Comparison of ENCODE assay signal across 28 mouse cellular contexts in the genomic region with DNA sequence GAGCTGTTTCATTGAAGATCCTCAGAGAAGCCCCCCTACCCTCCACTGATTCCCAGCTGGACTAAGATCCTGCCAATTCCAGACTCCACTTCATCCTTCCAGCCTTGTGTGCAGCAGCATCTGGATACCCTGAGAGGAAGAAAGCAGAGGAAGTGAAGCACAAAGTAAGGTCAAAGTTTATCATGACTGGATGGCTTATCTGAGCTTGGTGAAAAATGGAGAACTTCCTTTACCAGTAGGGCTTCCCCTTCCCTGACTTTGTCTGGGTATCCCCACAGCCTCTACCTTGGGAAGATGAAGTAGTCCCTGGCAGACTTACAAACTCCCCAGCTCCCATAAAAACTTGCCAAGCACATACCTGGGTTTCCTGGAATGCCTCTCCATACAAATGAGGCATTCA. TPM values are rescaled to one million over a fixed set of nuclear protein-coding genes. Genes with fewer than 3 reads are reported as not detected.
DNase-seq lines count a peak whose midpoint lies in the region; ATAC-seq and TF ChIP-seq lines count a peak whose summit lies in the region.
"Had no signal": no experiment of that assay in that cellular context is flagged by ENCODE, and none has a peak within 500 bp of the region (broad histone marks: within the 10 kb centered on the region; RNA-seq: fewer than 3 reads in every experiment).

No protein-coding gene starts in this region.

- TF ChIP-seq CTCF in kidney, postnatal 0 days (IDR thresholded peaks at IDR 0.05; ENCODE audit: low read depth): no peak
- no peak for TF ChIP-seq CTCF in lung, embryonic 14.5 days (IDR thresholded peaks at IDR 0.05; ENCODE audit: low read depth)
- no peak for TF ChIP-seq CTCF in bone marrow, adult 2 months (IDR thresholded peaks at IDR 0.05; ENCODE audit: control insufficient read depth, insufficient read depth, low read length)

- H3K27ac ChIP-seq in kidney, postnatal 0 days: no peak overlapping the region
- H3K27ac ChIP-seq in lung, embryonic 14.5 days (ENCODE audit: low read depth): no peak overlapping the region
- H3K27ac ChIP-seq in bone marrow, adult 2 months (ENCODE audit: control insufficient read depth, insufficient read depth, low read depth, low read length, poor library complexity): peak overlapping the region; percentile 96; the same call in 1 of the 2 replicates
- H3K27ac ChIP-seq: embryonic facial prominence, embryonic 15.5 days; hindbrain, embryonic 15.5 days had no signal

- no peak for TF ChIP-seq POLR2A in bone marrow, adult 2 months (IDR thresholded peaks at IDR 0.05; ENCODE audit: borderline replicate concordance, control insufficient read depth, low read depth, low read length)

- no peaks in the 10 kb centered on the region for H3K27me3 ChIP-seq in kidney, postnatal 0 days (ENCODE audit: insufficient read depth, low read length)
- H3K27me3 ChIP-seq in lung, embryonic 14.5 days (ENCODE audit: insufficient read depth, low read length): no peaks in the 10 kb centered on the region
- H3K27me3 ChIP-seq: embryonic facial prominence, embryonic 15.5 days; hindbrain, embryonic 15.5 days had no signal

- no peak for ATAC-seq in kidney, postnatal 0 days (replicated peaks; ENCODE audit: low FRiP score, low read depth)
- 0 out of 2 replicates have a peak, but pooled peaks have one; percentile 17 for ATAC-seq in lung, embryonic 14.5 days (ENCODE audit: insufficient read depth)
- ATAC-seq: forebrain, embryonic 14.5 days had no signal

- H3K4me2 ChIP-seq in kidney, postnatal 0 days (ENCODE audit: low read length): no peak overlapping the region
- no peak overlapping the region for H3K4me2 ChIP-seq in lung, embryonic 14.5 days
- H3K4me2 ChIP-seq: embryonic facial prominence, embryonic 15.5 days; hindbrain, embryonic 15.5 days had no signal

- H3K4me1 ChIP-seq in kidney, postnatal 0 days (replicated peaks; ENCODE audit: insufficient read depth, low read length): no peaks in the 10 kb centered on the region
- no peaks in the 10 kb centered on the region for H3K4me1 ChIP-seq in lung, embryonic 14.5 days (ENCODE audit: insufficient read depth)
- H3K4me1 ChIP-seq in bone marrow, adult 2 months (ENCODE audit: control insufficient read depth, insufficient read depth, low read length): peaks cover 9% of the 10 kb centered on the region
- H3K4me1 ChIP-seq: embryonic facial prominence, embryonic 15.5 days; hindbrain, embryonic 15.5 days had no signal

- H3K36me3 ChIP-seq in kidney, postnatal 0 days (ENCODE audit: insufficient read depth, low read length): no peaks in the 10 kb centered on the region
- no peaks in the 10 kb centered on the region for H3K36me3 ChIP-seq in lung, embryonic 14.5 days (ENCODE audit: insufficient read depth)
- H3K36me3 ChIP-seq: embryonic facial prominence, embryonic 15.5 days; hindbrain, embryonic 15.5 days had no signal

- no peak overlapping the region for H3K4me3 ChIP-seq in kidney, postnatal 0 days (replicated peaks; ENCODE audit: low read depth, low read length)
- no peak overlapping the region for H3K4me3 ChIP-seq in lung, embryonic 14.5 days (ENCODE audit: low read depth, low read length)
- H3K4me3 ChIP-seq in bone marrow, adult 2 months (replicated peaks; ENCODE audit: control insufficient read depth, low read depth, low read length): no peak overlapping the region
- H3K4me3 ChIP-seq: embryonic facial prominence, embryonic 15.5 days; hindbrain, embryonic 15.5 days had no signal

- H3K9ac ChIP-seq in kidney, postnatal 0 days (ENCODE audit: low read depth, low read length): no peak overlapping the region
- no peak overlapping the region for H3K9ac ChIP-seq in lung, embryonic 14.5 days
- H3K9ac ChIP-seq: embryonic facial prominence, embryonic 15.5 days; hindbrain, embryonic 15.5 days had no signal

- peak; percentile 27 for DNase-seq in kidney, postnatal 0 days (ENCODE audit: low spot score)
- no peak for DNase-seq in kidney, adult 11 months
- no peak for DNase-seq in lung, embryonic 14.5 days
- DNase-seq in lung, postnatal 10 days: no peak
- DNase-seq in left cerebral cortex, postnatal 14 days (ENCODE audit: low spot score in 2 of 2): no peak
- DNase-seq in B cell, adult 2 months: no peak
- DNase-seq: adrenal gland, postnatal 25 days; cerebellum, adult 11 months; cerebellum, adult 9-11 months; gastrocnemius, postnatal 10 days; kidney, adult 8-10 months; kidney, postnatal 25 days; lung, adult 18-20 months; midbrain, embryonic 14.5 days; thymus, postnatal 36 days had no signal

- no peaks in the 10 kb centered on the region for H3K9me3 ChIP-seq in kidney, postnatal 0 days (replicated peaks; ENCODE audit: low read length)
- no peaks in the 10 kb centered on the region for H3K9me3 ChIP-seq in lung, embryonic 14.5 days (ENCODE audit: low read depth, low read length)
- H3K9me3 ChIP-seq: embryonic facial prominence, embryonic 15.5 days; hindbrain, embryonic 15.5 days had no signal

- intact Hi-C loops in left cerebral cortex, postnatal 14 days (cut with DNase I): no loop called here

RNA-seq across cellular contexts. Expression of gene Ccr1, which starts 27.9 kb away (rescaled TPM):
- polyA plus RNA-seq in kidney, postnatal 0 days (2015; fragmentation: Nextera tagmentation; extraction: Ambion mirVana): 2.8 and 3.0 TPM in 2 replicates
- 4.0 TPM in 2 replicates for polyA plus RNA-seq in lung, embryonic 14.5 days (2014; fragmentation: Nextera tagmentation; extraction: Ambion mirVana)
- 4.8 and 12.0 TPM in 2 replicates for polyA plus RNA-seq in bone marrow, adult 2 months (2011; ENCODE audit: insufficient read depth, insufficient read length, low replicate concordance, missing spikeins)
- total RNA-seq in left cerebral cortex, postnatal 14 days (2021): 1 to 10 TPM in 1 of 2 experiments, under 1 TPM in 1; 0.93 to 1.2 TPM
- total RNA-seq: left cerebral cortex, adult 18-20 months; megakaryocyte-erythroid progenitor cell, adult 5-6 weeks had no signal

RNA-seq across cellular contexts. Expression of gene Ccr1l1, which starts 37.6 kb away (rescaled TPM):
- not detected in 2 replicates for polyA plus RNA-seq in kidney, postnatal 0 days (2015; fragmentation: Nextera tagmentation; extraction: Ambion mirVana)
- not detected in 2 replicates for polyA plus RNA-seq in lung, embryonic 14.5 days (2014; fragmentation: Nextera tagmentation; extraction: Ambion mirVana)
- not detected in 2 replicates for polyA plus RNA-seq in bone marrow, adult 2 months (2011; ENCODE audit: insufficient read depth, insufficient read length, low replicate concordance, missing spikeins)
- not detected for total RNA-seq in left cerebral cortex, postnatal 14 days (2021)
- total RNA-seq: adrenal gland, postnatal 25 days; common myeloid progenitor, adult 5-6 weeks; gastrocnemius, postnatal 10 days; hematopoietic stem cell, adult 5-6 weeks; left cerebral cortex, adult 18-20 months; megakaryocyte-erythroid progenitor cell, adult 5-6 weeks had no signal
- polyA plus RNA-seq: embryonic facial prominence, embryonic 15.5 days; forebrain, embryonic 14.5 days; heart, embryonic 14.5 days; hindbrain, embryonic 15.5 days; intestine, embryonic 14.5 days; limb, embryonic 11.5 days; midbrain, embryonic 14.5 days; neural tube, embryonic 11.5 days; stomach, embryonic 14.5 days had no signal
